Mouse (Mus musculus): ENCODE data around the gene Anxa2. TPM values are rescaled to one million over a fixed set of nuclear protein-coding genes. Genes with fewer than 3 reads are reported as not detected.

Gene Anxa2
- polyA plus RNA-seq, 1 experiment from 2014 or later, result 154 TPM

DNA sequence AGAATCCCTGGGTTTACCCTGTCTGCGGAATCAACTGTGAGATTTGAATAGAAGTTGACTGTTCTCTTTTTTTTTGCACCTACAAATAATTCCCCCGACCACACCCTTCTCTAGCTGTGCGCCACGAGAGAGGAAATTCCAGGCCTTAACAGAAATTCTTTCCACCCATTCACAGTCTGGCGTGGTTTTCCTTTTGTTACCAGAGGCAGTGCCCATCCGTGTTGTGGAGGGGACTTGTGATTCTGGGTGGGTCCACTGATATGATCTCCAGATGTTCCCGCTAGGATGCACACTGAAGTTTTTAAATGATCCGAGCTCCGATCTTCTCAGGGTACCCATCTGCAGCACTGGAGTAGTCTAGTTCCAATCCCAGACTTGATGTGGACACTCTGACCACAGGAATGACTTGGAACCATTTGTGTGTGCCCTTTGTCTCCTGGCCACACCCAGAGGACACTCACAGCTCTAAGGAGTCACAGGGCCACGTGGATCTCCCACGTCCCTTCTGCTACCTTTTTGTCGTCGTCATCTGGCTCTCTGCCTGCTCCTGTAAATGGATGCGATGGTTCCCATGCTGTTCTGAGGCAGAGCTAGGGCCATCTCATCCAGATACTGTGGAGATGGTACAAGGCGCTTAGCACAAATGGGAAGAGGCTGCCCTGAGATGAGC, 3.1 kb downstream of the Anxa2 start:
- no peak overlapping the region for H3K4me2 ChIP-seq (ENCODE audit: low read depth, low read length, severe bottlenecking)
- peaks cover 8% of the 10 kb centered on the region; the same call in 1 of the 2 replicates for H3K4me1 ChIP-seq (replicated peaks; ENCODE audit: control insufficient read depth, insufficient read depth, low read length)
- ATAC-seq (replicated peaks; ENCODE audit: low FRiP score) (no peak), DNase-seq (ENCODE audit: low spot score) (no peak)
- no peak overlapping the region for H3K27ac ChIP-seq (ENCODE audit: low read depth, low read length)
- no peaks in the 10 kb centered on the region for H3K36me3 ChIP-seq (ENCODE audit: control insufficient read depth, insufficient read depth, low read length)
- H3K27me3 ChIP-seq (ENCODE audit: control insufficient read depth, insufficient read depth, low read length), result peaks cover 18% of the 10 kb centered on the region
- no peak overlapping the region for H3K9ac ChIP-seq (ENCODE audit: low read length)
- 84% methylated on average over 15 of the region's 15 CpGs for WGBS
- H3K9me3 ChIP-seq (ENCODE audit: control insufficient read depth, low read length), result no peaks in the 10 kb centered on the region
- H3K4me3 ChIP-seq (ENCODE audit: low read depth, low read length), result no peak overlapping the region

DNA sequence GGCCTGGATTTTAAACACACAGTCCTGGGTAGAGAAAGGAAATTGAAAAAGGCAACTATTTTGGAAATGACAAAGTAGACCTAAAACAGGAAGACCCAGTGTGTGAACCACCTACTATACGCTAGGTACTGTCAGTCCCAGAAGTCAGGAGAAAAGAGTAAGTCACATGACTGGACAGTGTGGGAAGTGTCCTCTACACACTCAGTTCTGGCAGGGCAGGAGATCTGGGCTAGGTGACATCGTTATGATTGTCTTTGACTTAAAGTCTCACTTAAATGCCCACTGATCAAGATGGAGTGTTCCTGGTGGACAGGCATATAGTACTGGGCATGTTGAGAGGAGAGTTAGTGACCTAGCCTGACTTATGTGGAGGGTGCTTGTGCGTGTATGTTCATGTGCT, 3.7 kb downstream of the Anxa2 start:
- no peak for DNase-seq (ENCODE audit: low spot score)
- no peak overlapping the region for H3K27ac ChIP-seq (ENCODE audit: low read depth, low read length)
- no peak overlapping the region for H3K4me2 ChIP-seq (ENCODE audit: low read depth, low read length, severe bottlenecking)
- peaks cover 8% of the 10 kb centered on the region; the same call in 1 of the 2 replicates for H3K4me1 ChIP-seq (replicated peaks; ENCODE audit: control insufficient read depth, insufficient read depth, low read length)
- no peak overlapping the region for H3K9ac ChIP-seq (ENCODE audit: low read length)
- no peak for ATAC-seq (replicated peaks; ENCODE audit: low FRiP score)
- no peak overlapping the region for H3K4me3 ChIP-seq (ENCODE audit: low read depth, low read length)
- peaks cover 18% of the 10 kb centered on the region for H3K27me3 ChIP-seq (ENCODE audit: control insufficient read depth, insufficient read depth, low read length)
- WGBS, result 91% methylated on average over 3 of the region's 3 CpGs
- no peaks in the 10 kb centered on the region for H3K9me3 ChIP-seq (ENCODE audit: control insufficient read depth, low read length)
- H3K36me3 ChIP-seq (ENCODE audit: control insufficient read depth, insufficient read depth, low read length), result no peaks in the 10 kb centered on the region

DNA sequence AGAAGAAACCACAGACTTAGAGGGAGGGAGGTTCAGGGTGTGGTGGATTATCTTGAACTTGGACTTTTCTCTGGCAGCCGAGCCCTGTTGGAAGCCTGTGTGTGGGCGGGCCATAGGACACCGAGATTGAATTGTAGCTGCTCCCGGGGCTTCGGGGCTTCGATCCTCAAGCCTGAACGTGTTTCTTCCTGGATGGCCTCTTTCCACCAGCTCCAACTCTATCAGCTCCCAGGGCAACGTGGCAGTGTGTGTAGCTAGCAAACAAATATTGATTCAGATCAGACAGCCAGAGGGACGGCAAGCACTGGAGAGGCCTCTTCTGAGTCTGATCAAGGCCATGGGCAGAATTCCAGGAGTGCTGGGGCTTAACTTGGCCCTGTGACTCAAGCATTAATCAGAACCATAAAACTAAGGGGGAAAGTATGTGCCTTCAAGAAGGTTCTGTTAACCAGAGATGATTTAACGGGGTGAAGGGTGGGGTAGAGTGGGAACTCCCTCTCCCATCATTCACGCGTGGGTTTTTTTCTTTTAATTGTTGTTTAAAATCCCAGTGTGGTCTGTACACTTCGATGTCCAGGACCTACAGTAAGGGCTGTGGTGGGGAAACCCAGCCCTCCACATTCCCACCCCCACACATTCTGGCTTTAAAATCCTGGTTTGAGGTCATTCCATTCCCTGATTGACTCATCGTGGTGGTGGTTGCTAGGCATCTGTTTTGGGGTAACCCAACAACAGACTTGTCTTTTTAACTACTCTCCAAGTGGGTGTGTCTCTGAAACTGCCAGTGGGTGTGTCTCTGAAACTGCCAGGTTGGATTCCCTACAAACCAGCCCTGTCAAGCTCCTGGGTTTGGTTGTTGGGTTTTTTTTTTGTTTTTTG, 4.6 kb downstream of the Anxa2 start:
- no peak for DNase-seq (ENCODE audit: low spot score)
- 75% methylated on average over 14 of the region's 14 CpGs for WGBS

DNA sequence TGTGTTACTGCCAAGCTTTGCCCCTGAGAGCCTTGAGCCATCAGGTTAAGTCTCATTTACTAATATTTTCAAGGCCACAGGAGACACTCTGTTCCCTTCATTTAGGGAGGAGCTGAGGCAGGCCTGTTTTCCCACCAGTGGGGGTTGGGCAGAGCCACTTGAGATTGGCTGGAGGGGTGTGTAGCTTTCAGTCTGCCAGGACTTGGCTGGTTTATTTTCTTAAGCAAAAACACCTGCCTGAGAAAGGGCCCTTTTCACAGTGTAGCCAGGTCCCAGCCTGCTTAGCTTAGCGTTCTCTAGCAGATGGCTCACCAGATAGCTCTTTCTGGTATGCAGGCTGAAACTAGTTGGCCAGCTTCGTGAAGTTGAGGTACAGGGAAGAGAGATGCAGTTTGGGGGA, 5.6 kb downstream of the Anxa2 start:
- Histone ChIP-seq H3K4me3 (ENCODE audit: low read depth, low read length) (no peak overlapping the region), H3K27me3 (ENCODE audit: control insufficient read depth, insufficient read depth, low read length) (peaks cover 11% of the 10 kb centered on the region), H3K36me3 (ENCODE audit: control insufficient read depth, insufficient read depth, low read length) (no peaks in the 10 kb centered on the region), H3K4me2 (ENCODE audit: low read depth, low read length, severe bottlenecking) (no peak overlapping the region), H3K27ac (ENCODE audit: low read depth, low read length) (no peak overlapping the region), H3K9ac (ENCODE audit: low read length) (no peak overlapping the region), H3K4me1 (replicated peaks; ENCODE audit: control insufficient read depth, insufficient read depth, low read length) (0 out of 2 replicates have a peak, but pooled peaks cover 2% of the 10 kb centered on the region), H3K9me3 (ENCODE audit: control insufficient read depth, low read length) (no peaks in the 10 kb centered on the region)
- WGBS, result 70% methylated on average over 2 of the region's 2 CpGs
- peak; percentile 25 for DNase-seq (ENCODE audit: low spot score)
- no peak for ATAC-seq (replicated peaks; ENCODE audit: low FRiP score)

More for the DNA sequence above, 4.6 kb downstream of the Anxa2 start:
- H3K9me3 ChIP-seq (ENCODE audit: control insufficient read depth, low read length), result no peaks in the 10 kb centered on the region
- no peak overlapping the region for H3K27ac ChIP-seq (ENCODE audit: low read depth, low read length)
- H3K27me3 ChIP-seq (ENCODE audit: control insufficient read depth, insufficient read depth, low read length), result peaks cover 18% of the 10 kb centered on the region
- no peak overlapping the region for H3K9ac ChIP-seq (ENCODE audit: low read length)
- H3K4me2 ChIP-seq (ENCODE audit: low read depth, low read length, severe bottlenecking), result no peak overlapping the region
- no peak for ATAC-seq (replicated peaks; ENCODE audit: low FRiP score)
- H3K4me1 ChIP-seq (replicated peaks; ENCODE audit: control insufficient read depth, insufficient read depth, low read length), result peaks cover 8% of the 10 kb centered on the region; the same call in 1 of the 2 replicates
- no peak overlapping the region for H3K4me3 ChIP-seq (ENCODE audit: low read depth, low read length)
- no peaks in the 10 kb centered on the region for H3K36me3 ChIP-seq (ENCODE audit: control insufficient read depth, insufficient read depth, low read length)

DNA sequence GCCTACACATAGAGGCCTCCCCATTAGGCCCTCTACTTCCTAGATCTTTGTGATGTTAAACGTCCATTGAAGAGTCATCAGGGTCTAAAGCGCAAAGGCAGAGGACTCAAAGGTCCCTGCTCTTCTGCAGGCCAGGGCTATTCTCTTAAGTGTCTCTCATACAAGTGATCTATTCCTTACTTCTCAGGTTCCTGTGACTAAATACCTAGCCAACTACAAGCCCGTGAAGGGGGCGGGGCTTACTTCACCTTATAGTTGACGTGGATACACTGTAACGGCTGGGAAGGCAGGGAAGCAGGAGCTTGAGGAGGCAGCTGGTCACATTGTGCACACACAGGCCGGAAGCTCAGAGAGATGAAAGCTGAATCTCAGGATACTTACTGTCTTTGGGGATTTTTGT, 6.5 kb downstream of the Anxa2 start:
- H3K27ac ChIP-seq (ENCODE audit: low read depth, low read length), result no peak overlapping the region
- no peak overlapping the region for H3K9ac ChIP-seq (ENCODE audit: low read length)
- H3K4me1 ChIP-seq (replicated peaks; ENCODE audit: control insufficient read depth, insufficient read depth, low read length), result no peaks in the 10 kb centered on the region
- H3K4me3 ChIP-seq (ENCODE audit: low read depth, low read length), result no peak overlapping the region
- DNase-seq (ENCODE audit: low spot score), result no peak
- H3K27me3 ChIP-seq (ENCODE audit: control insufficient read depth, insufficient read depth, low read length), result peaks cover 5% of the 10 kb centered on the region
- WGBS, result 89% methylated on average over 7 of the region's 7 CpGs
- H3K36me3 ChIP-seq (ENCODE audit: control insufficient read depth, insufficient read depth, low read length), result no peaks in the 10 kb centered on the region
- no peaks in the 10 kb centered on the region for H3K9me3 ChIP-seq (ENCODE audit: control insufficient read depth, low read length)
- ATAC-seq (replicated peaks; ENCODE audit: low FRiP score), result no peak
- H3K4me2 ChIP-seq (ENCODE audit: low read depth, low read length, severe bottlenecking), result no peak overlapping the region

DNA sequence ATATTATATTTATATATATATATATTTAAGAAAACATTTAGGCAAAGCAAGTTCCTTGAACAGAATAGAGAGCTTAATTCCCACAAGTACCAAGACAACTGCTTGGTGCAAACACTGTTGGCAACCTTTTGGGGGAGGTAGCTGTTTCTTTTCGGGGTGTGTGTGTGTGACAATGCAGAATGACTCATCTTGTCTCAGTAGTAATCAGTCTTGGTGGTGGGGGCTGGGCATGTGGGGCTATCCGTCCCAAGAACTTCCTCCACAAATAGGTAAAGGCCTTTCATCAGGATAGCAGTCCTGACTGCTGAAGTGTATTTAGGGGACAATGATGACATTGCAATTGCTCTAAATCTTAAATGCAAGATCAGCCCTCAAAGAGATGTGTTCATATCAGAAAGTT, 9.6 kb downstream of the Anxa2 start:
- DNase-seq (ENCODE audit: low spot score), result no peak
- no peak for ATAC-seq (replicated peaks; ENCODE audit: low FRiP score)
- H3K36me3 ChIP-seq (ENCODE audit: control insufficient read depth, insufficient read depth, low read length), result no peaks in the 10 kb centered on the region
- no peaks in the 10 kb centered on the region for H3K27me3 ChIP-seq (ENCODE audit: control insufficient read depth, insufficient read depth, low read length)
- H3K27ac ChIP-seq (ENCODE audit: low read depth, low read length), result no peak overlapping the region
- no peak overlapping the region for H3K4me2 ChIP-seq (ENCODE audit: low read depth, low read length, severe bottlenecking)
- no peak overlapping the region for H3K9ac ChIP-seq (ENCODE audit: low read length)
- no peaks in the 10 kb centered on the region for H3K4me1 ChIP-seq (replicated peaks; ENCODE audit: control insufficient read depth, insufficient read depth, low read length)
- no peaks in the 10 kb centered on the region for H3K9me3 ChIP-seq (ENCODE audit: control insufficient read depth, low read length)
- WGBS, result 85% methylated on average over 2 of the region's 2 CpGs
- H3K4me3 ChIP-seq (ENCODE audit: low read depth, low read length), result no peak overlapping the region

DNA sequence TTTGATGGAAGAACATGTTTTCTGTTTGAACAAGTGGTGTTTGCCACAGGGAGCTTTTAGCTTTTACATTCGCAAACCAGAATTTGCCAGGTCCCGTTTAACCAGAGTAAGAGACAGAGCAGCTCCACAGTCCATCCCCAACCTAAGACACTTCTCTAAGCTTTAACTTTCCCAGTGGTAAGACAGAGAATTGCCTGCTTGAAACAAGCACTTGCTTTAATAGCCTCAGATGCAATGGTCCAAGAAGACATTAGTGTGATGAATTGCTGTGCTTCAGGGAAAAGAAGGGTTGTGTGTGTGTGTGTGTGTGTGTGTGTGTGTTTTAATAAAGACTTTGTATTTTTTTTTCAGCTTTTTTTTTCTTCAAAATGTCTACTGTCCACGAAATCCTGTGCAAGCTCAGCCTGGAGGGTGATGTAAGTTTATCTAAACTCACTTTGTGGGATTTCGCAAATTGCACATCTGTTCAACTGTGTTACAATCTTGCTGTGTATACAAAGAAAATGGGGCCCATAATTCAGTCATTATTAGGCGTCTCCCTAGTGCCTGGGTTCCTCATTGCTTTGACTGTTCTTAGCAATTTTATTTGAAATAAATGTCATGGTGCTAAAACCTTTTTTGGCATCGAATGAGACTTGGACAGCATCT, 10.8 kb downstream of the Anxa2 start:
- no peak for ATAC-seq (replicated peaks; ENCODE audit: low FRiP score)
- H3K9me3 ChIP-seq (ENCODE audit: control insufficient read depth, low read length), result no peaks in the 10 kb centered on the region
- no peak overlapping the region for H3K9ac ChIP-seq (ENCODE audit: low read length)
- H3K27me3 ChIP-seq (ENCODE audit: control insufficient read depth, insufficient read depth, low read length), result no peaks in the 10 kb centered on the region
- WGBS, result 88% methylated on average over 6 of the region's 6 CpGs
- H3K27ac ChIP-seq (ENCODE audit: low read depth, low read length), result no peak overlapping the region
- H3K4me1 ChIP-seq (replicated peaks; ENCODE audit: control insufficient read depth, insufficient read depth, low read length), result peaks cover 3% of the 10 kb centered on the region; the same call in 1 of the 2 replicates
- no peak for DNase-seq (ENCODE audit: low spot score)
- H3K4me2 ChIP-seq (ENCODE audit: low read depth, low read length, severe bottlenecking), result no peak overlapping the region
- no peaks in the 10 kb centered on the region for H3K36me3 ChIP-seq (ENCODE audit: control insufficient read depth, insufficient read depth, low read length)
- no peak overlapping the region for H3K4me3 ChIP-seq (ENCODE audit: low read depth, low read length)

DNA sequence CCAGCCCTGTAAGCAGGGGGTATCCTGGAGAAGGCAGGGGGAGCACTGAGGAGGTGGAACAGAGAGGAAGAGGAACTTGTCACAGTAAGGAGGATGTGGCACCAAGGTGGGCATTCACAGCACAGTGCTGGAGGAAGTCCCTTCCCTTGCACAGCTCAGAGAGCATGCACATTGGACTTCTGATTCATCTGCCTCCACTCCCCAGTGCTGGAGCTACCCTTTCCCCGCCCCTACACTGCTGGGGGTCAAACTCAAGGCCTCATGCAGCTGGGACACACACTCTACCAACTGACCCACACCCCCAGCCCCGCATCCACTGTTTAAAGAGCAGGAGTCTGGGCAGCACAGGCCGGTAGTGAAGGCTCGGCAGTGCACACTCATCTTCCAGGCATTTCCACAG, 12.7 kb downstream of the Anxa2 start:
- Histone ChIP-seq H3K9ac (ENCODE audit: low read length) (no peak overlapping the region), H3K27ac (ENCODE audit: low read depth, low read length) (no peak overlapping the region), H3K4me2 (ENCODE audit: low read depth, low read length, severe bottlenecking) (no peak overlapping the region), H3K9me3 (ENCODE audit: control insufficient read depth, low read length) (no peaks in the 10 kb centered on the region), H3K4me1 (replicated peaks; ENCODE audit: control insufficient read depth, insufficient read depth, low read length) (peaks cover 7% of the 10 kb centered on the region; the same call in 1 of the 2 replicates), H3K36me3 (ENCODE audit: control insufficient read depth, insufficient read depth, low read length) (no peaks in the 10 kb centered on the region), H3K27me3 (ENCODE audit: control insufficient read depth, insufficient read depth, low read length) (no peaks in the 10 kb centered on the region), H3K4me3 (ENCODE audit: low read depth, low read length) (no peak overlapping the region)
- ATAC-seq (replicated peaks; ENCODE audit: low FRiP score) (no peak), DNase-seq (ENCODE audit: low spot score) (no peak)
- 80% methylated on average over 4 of the region's 4 CpGs for WGBS

Measured in forebrain, embryonic 11.5 days (tissue).